In the genomic region with DNA sequence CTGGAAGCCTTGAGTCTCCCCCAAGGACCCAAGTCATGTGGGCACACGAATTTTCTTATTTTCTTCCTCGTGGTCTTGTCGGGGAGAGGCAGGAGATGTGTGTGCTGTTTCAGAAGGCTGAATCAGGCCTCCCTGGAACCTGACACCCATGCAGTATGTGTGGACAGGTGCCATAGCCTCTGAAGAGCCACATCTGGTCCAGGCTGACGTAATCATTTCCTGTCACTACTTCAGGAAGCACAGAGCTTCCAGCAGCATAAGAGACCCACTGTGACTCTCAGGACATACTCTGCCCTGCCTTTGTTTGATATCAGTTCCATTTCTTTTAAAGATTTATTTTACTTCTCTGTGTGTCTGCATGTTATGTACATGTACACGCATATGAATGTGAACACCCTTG, we compare ENCODE assay signal across 10 mouse cellular contexts.
DNase-seq lines count a peak whose midpoint lies in the region; ATAC-seq lines count a peak whose summit lies in the region.
"Had no signal": no experiment of that assay in that cellular context is flagged by ENCODE, and none has a peak within 500 bp of the region (broad histone marks: within the 10 kb centered on the region; RNA-seq: fewer than 3 reads in every experiment).

No protein-coding gene starts in this region.

- no peaks in the 10 kb centered on the region for H3K9me3 ChIP-seq in kidney, embryonic 16.5 days (ENCODE audit: low read length)
- no peaks in the 10 kb centered on the region for H3K9me3 ChIP-seq in limb, embryonic 11.5 days (ENCODE audit: control insufficient read depth, low read length)

- peaks cover 9% of the 10 kb centered on the region; the same call in 1 of the 2 replicates for H3K4me1 ChIP-seq in kidney, embryonic 16.5 days (ENCODE audit: insufficient read depth, low read length)
- peaks cover 8% of the 10 kb centered on the region for H3K4me1 ChIP-seq in limb, embryonic 11.5 days (ENCODE audit: control insufficient read depth, insufficient read depth, low read length)

- ATAC-seq in kidney, embryonic 16.5 days (ENCODE audit: low FRiP score, low TSS enrichment) = peak; percentile 61; the same call in 1 of the 2 replicates
- ATAC-seq in limb, embryonic 11.5 days (ENCODE audit: insufficient number of reproducible peaks, low FRiP score, low TSS enrichment, low read depth) = no peak

- H3K9ac ChIP-seq in kidney, embryonic 16.5 days (replicated peaks; ENCODE audit: low read length) = no peak overlapping the region
- no peak overlapping the region for H3K9ac ChIP-seq in limb, embryonic 11.5 days (ENCODE audit: low read length)

- no peaks in the 10 kb centered on the region for H3K27me3 ChIP-seq in kidney, embryonic 16.5 days (ENCODE audit: insufficient read depth, low read length)
- no peaks in the 10 kb centered on the region for H3K27me3 ChIP-seq in limb, embryonic 11.5 days (ENCODE audit: control insufficient read depth, insufficient read depth, low read length)

- no peak overlapping the region for H3K4me2 ChIP-seq in kidney, embryonic 16.5 days (replicated peaks; ENCODE audit: low read depth, low read length)
- H3K4me2 ChIP-seq in limb, embryonic 11.5 days (ENCODE audit: low read depth, severe bottlenecking) = no peak overlapping the region

- H3K36me3 ChIP-seq in kidney, embryonic 16.5 days (ENCODE audit: insufficient read depth, low read length) = no peaks in the 10 kb centered on the region
- H3K36me3 ChIP-seq in limb, embryonic 11.5 days (ENCODE audit: control insufficient read depth, insufficient read depth, low read length) = no peaks in the 10 kb centered on the region

- H3K4me3 ChIP-seq in kidney, embryonic 16.5 days (ENCODE audit: low read length) = no peak overlapping the region
- no peak overlapping the region for H3K4me3 ChIP-seq in limb, embryonic 11.5 days (ENCODE audit: low read depth, low read length)

- no peak overlapping the region for H3K27ac ChIP-seq in kidney, embryonic 16.5 days (ENCODE audit: low read length)
- H3K27ac ChIP-seq in limb, embryonic 11.5 days (replicated peaks; ENCODE audit: low read depth, low read length) = no peak overlapping the region
- H3K27ac ChIP-seq: macrophage had no signal

- no peak for DNase-seq in kidney, postnatal 14 days
- DNase-seq in embryo, embryonic 10.5 days (ENCODE audit: low spot score) = peak; percentile 56
- peak; percentile 54 for DNase-seq in limb, embryonic 11.5 days (ENCODE audit: low spot score)
- DNase-seq in thymus, postnatal 25 days = peak; percentile 44
- no peak for DNase-seq in adrenal gland, adult 2 months
- DNase-seq in left cerebral cortex, adult 18-20 months (ENCODE audit: low spot score in 2 of 2) = no peak
- no peak for DNase-seq in kidney, postnatal 36 days
- DNase-seq: kidney, adult 2 months had no signal

- 24% methylated on average over 5 of the region's 5 CpGs for WGBS in kidney, embryonic 16.5 days
- WGBS in limb, embryonic 11.5 days = 47% methylated on average over 5 of the region's 5 CpGs

Comparison
In these comparisons a context has a peak if more than half of its experiments do, and no peak if none do; other contexts are left out.
1. DNase-seq: peak in embryo, embryonic 10.5 days (single experiment), limb, embryonic 11.5 days (single experiment) and thymus, postnatal 25 days (single experiment); none in kidney, postnatal 14 days (single experiment), adrenal gland, adult 2 months (single experiment), left cerebral cortex, adult 18-20 months (0 of 2) and kidney, postnatal 36 days (0 of 2).